Mouse (Mus musculus): ENCODE measurements around the gene Olfr1426. TPM values are rescaled to one million over a fixed set of nuclear protein-coding genes. Genes with fewer than 3 reads are reported as not detected.

Gene Olfr1426
- polyA plus RNA-seq (2012; rRNA removed) (not detected in 2 replicates), polyA plus RNA-seq (2014; fragmentation: Nextera tagmentation; extraction: Ambion mirVana) (not detected in 2 replicates)

GRCm38 (mm10) chr19:12091913-12092312 lies at the start of gene Olfr1426:
Gene Olfr1426, minus strand, starts transcription at chr19:12092013.
- no peak within 1 kb of the TSS for H3K4me3 ChIP-seq (ENCODE audit: insufficient read depth in 1 of 2, low read depth in 2 of 2, low read length in 2 of 2)
- H3K27me3 ChIP-seq (ENCODE audit: control insufficient read depth, insufficient read depth, low read length), result no peaks in the 10 kb centered on the region
- ATAC-seq (ENCODE audit: insufficient read depth) (no peak), DNase-seq (ENCODE audit: low read depth in 3 of 3, low spot score in 3 of 3) (no peak)
- WGBS (ENCODE audit: insufficient replicate concordance), result 50% methylated on average over 1 of the region's 1 CpGs
- no peaks in the 10 kb centered on the region for H3K36me3 ChIP-seq (replicated peaks; ENCODE audit: control insufficient read depth, insufficient read depth, low read depth)
- H3K9ac ChIP-seq (replicated peaks), result no peak within 1 kb of the TSS
- no peaks in the 10 kb centered on the region for H3K9me3 ChIP-seq (ENCODE audit: control insufficient read depth, low read length)
- no peak within 1 kb of the TSS for H3K4me2 ChIP-seq (ENCODE audit: low read depth)
- H3K27ac ChIP-seq, result no peak within 1 kb of the TSS
- no peak for TF ChIP-seq CTCF (IDR thresholded peaks at IDR 0.05; ENCODE audit: low read depth)
- TF ChIP-seq EP300 (IDR thresholded peaks at IDR 0.05; ENCODE audit: low read depth), result no peak
- H3K4me1 ChIP-seq (replicated peaks; ENCODE audit: control insufficient read depth in 2 of 2, insufficient read depth in 2 of 2, low read length in 1 of 2), result no peaks in the 10 kb centered on the region

GRCm38 (mm10) chr19:12134289-12134688 lies 42.5 kb upstream of the Olfr1426 start:
- ATAC-seq (ENCODE audit: insufficient read depth), result no peak
- WGBS (ENCODE audit: insufficient replicate concordance), result 34% methylated on average over 2 of the region's 2 CpGs

GRCm38 (mm10) chr19:12123103-12123502 lies 31.3 kb upstream of the Olfr1426 start, which contains the start of gene Olfr76:
Gene Olfr76, minus strand, starts transcription at chr19:12123203.
- no peaks in the 10 kb centered on the region for H3K9me3 ChIP-seq (ENCODE audit: control insufficient read depth, low read length)
- TF ChIP-seq CTCF (IDR thresholded peaks at IDR 0.05; ENCODE audit: low read depth) (no peak), EP300 (IDR thresholded peaks at IDR 0.05; ENCODE audit: low read depth) (no peak)
- no peaks in the 10 kb centered on the region for H3K4me1 ChIP-seq (replicated peaks; ENCODE audit: control insufficient read depth in 2 of 2, insufficient read depth in 2 of 2, low read length in 1 of 2)
- no peak within 1 kb of the TSS for H3K27ac ChIP-seq
- DNase-seq (ENCODE audit: low read depth in 3 of 3, low spot score in 3 of 3) (no peak), ATAC-seq (ENCODE audit: insufficient read depth) (no peak)
- H3K36me3 ChIP-seq (replicated peaks; ENCODE audit: control insufficient read depth, insufficient read depth, low read depth), result no peaks in the 10 kb centered on the region
- WGBS (ENCODE audit: insufficient replicate concordance), result 48% methylated on average over 3 of the region's 3 CpGs
- no peak within 1 kb of the TSS for H3K4me2 ChIP-seq (ENCODE audit: low read depth)
- H3K27me3 ChIP-seq (ENCODE audit: control insufficient read depth, insufficient read depth, low read length), result no peaks in the 10 kb centered on the region
- H3K4me3 ChIP-seq (ENCODE audit: insufficient read depth in 1 of 2, low read depth in 2 of 2, low read length in 2 of 2), result no peak within 1 kb of the TSS
- H3K9ac ChIP-seq (replicated peaks), result no peak within 1 kb of the TSS

More at GRCm38 (mm10) chr19:12134289-12134688, 42.5 kb upstream of the Olfr1426 start:
- H3K4me3 ChIP-seq (ENCODE audit: insufficient read depth in 1 of 2, low read depth in 2 of 2, low read length in 2 of 2), result no peak overlapping the region
- no peak overlapping the region for H3K9ac ChIP-seq (replicated peaks)
- H3K27me3 ChIP-seq (ENCODE audit: control insufficient read depth, insufficient read depth, low read length), result no peaks in the 10 kb centered on the region
- TF ChIP-seq CTCF (IDR thresholded peaks at IDR 0.05; ENCODE audit: low read depth), result peak; percentile 39; the same call in 1 of the 2 replicates
- TF ChIP-seq EP300 (IDR thresholded peaks at IDR 0.05; ENCODE audit: low read depth), result no peak
- no peak for DNase-seq (ENCODE audit: low read depth in 3 of 3, low spot score in 3 of 3)
- no peaks in the 10 kb centered on the region for H3K9me3 ChIP-seq (ENCODE audit: control insufficient read depth, low read length)
- H3K36me3 ChIP-seq (replicated peaks; ENCODE audit: control insufficient read depth, insufficient read depth, low read depth), result no peaks in the 10 kb centered on the region
- H3K4me2 ChIP-seq (ENCODE audit: low read depth), result no peak overlapping the region
- H3K27ac ChIP-seq, result no peak overlapping the region
- no peaks in the 10 kb centered on the region for H3K4me1 ChIP-seq (replicated peaks; ENCODE audit: control insufficient read depth in 2 of 2, insufficient read depth in 2 of 2, low read length in 1 of 2)

GRCm38 (mm10) chr19:12116464-12116863 lies 24.7 kb upstream of the Olfr1426 start:
- 60% methylated on average over 3 of the region's 3 CpGs for WGBS (ENCODE audit: insufficient replicate concordance)
- no peak for ATAC-seq (ENCODE audit: insufficient read depth)
- no peak for TF ChIP-seq EP300 (IDR thresholded peaks at IDR 0.05; ENCODE audit: low read depth)
- no peak for TF ChIP-seq CTCF (IDR thresholded peaks at IDR 0.05; ENCODE audit: low read depth)

GRCm38 (mm10) chr19:12115797-12116196 lies 24.0 kb upstream of the Olfr1426 start, which contains the start of gene Olfr1428:
Gene Olfr1428, minus strand, starts transcription at chr19:12115897.
- H3K27ac ChIP-seq, result no peak within 1 kb of the TSS
- DNase-seq (ENCODE audit: low read depth in 3 of 3, low spot score in 3 of 3), result no peak
- H3K9me3 ChIP-seq (ENCODE audit: control insufficient read depth, low read length), result no peaks in the 10 kb centered on the region
- H3K9ac ChIP-seq (replicated peaks), result no peak within 1 kb of the TSS
- no peaks in the 10 kb centered on the region for H3K4me1 ChIP-seq (replicated peaks; ENCODE audit: control insufficient read depth in 2 of 2, insufficient read depth in 2 of 2, low read length in 1 of 2)
- no peaks in the 10 kb centered on the region for H3K27me3 ChIP-seq (ENCODE audit: control insufficient read depth, insufficient read depth, low read length)
- no peak for TF ChIP-seq CTCF (IDR thresholded peaks at IDR 0.05; ENCODE audit: low read depth)
- no peak for TF ChIP-seq EP300 (IDR thresholded peaks at IDR 0.05; ENCODE audit: low read depth)
- 39% methylated on average over 1 of the region's 1 CpGs for WGBS (ENCODE audit: insufficient replicate concordance)
- ATAC-seq (ENCODE audit: insufficient read depth), result no peak
- H3K36me3 ChIP-seq (replicated peaks; ENCODE audit: control insufficient read depth, insufficient read depth, low read depth), result no peaks in the 10 kb centered on the region
- H3K4me2 ChIP-seq (ENCODE audit: low read depth), result no peak within 1 kb of the TSS
- H3K4me3 ChIP-seq (ENCODE audit: insufficient read depth in 1 of 2, low read depth in 2 of 2, low read length in 2 of 2), result no peak within 1 kb of the TSS

More at GRCm38 (mm10) chr19:12116464-12116863, 24.7 kb upstream of the Olfr1426 start:
- H3K27me3 ChIP-seq (ENCODE audit: control insufficient read depth, insufficient read depth, low read length), result no peaks in the 10 kb centered on the region
- H3K9ac ChIP-seq (replicated peaks), result no peak overlapping the region
- DNase-seq (ENCODE audit: low read depth in 3 of 3, low spot score in 3 of 3), result no peak
- no peak overlapping the region for H3K4me2 ChIP-seq (ENCODE audit: low read depth)
- H3K4me3 ChIP-seq (ENCODE audit: insufficient read depth in 1 of 2, low read depth in 2 of 2, low read length in 2 of 2), result no peak overlapping the region
- no peak overlapping the region for H3K27ac ChIP-seq
- H3K4me1 ChIP-seq (replicated peaks; ENCODE audit: control insufficient read depth in 2 of 2, insufficient read depth in 2 of 2, low read length in 1 of 2), result no peaks in the 10 kb centered on the region
- no peaks in the 10 kb centered on the region for H3K9me3 ChIP-seq (ENCODE audit: control insufficient read depth, low read length)
- H3K36me3 ChIP-seq (replicated peaks; ENCODE audit: control insufficient read depth, insufficient read depth, low read depth), result no peaks in the 10 kb centered on the region
